Mouse (Mus musculus) cerebellum, adult 8-10 months (tissue): ENCODE measurements around the gene Slc11a2.
"Not testable (repeated sequence)": the region's sequence is repeated elsewhere in the genome, so short reads cannot be mapped to it uniquely, and the experiment has no call there.

Experiments used
- DNase-seq: peaks from one replicate; pipeline ENCODE4 v3.0.0; 2022

The Slc11a2 gene

GRCm38 (mm10) chr15:100346761-100347160 is 78.1 kb downstream of the Slc11a2 start:
- no peak for DNase-seq

GRCm38 (mm10) chr15:100345484-100345883 is 79.4 kb downstream of the Slc11a2 start:
- DNase-seq = no peak

- DNase-seq = not testable (repeated sequence)
Observed at GRCm38 (mm10) chr15:100341314-100341980, 83.4 kb downstream of the Slc11a2 start.
